Mouse (Mus musculus) thymus, adult 2 months (tissue): ENCODE data around the gene Ptpn21.

Experiments
- CTCF ChIP-seq: fragments of 200-500 bp; IDR thresholded peaks from 2 replicates; pipeline ENCODE4 v1.5.1; 2012; ENCODE audit warnings: mild to moderate bottlenecking, control low read depth, low read length, moderate library complexity, borderline replicate concordance; ENCODE audit not compliant: control insufficient read depth, poor library complexity, insufficient read depth; ENCODE audit errors: extremely low read depth
- POLR2A ChIP-seq: fragments of 200-500 bp; IDR thresholded peaks from 2 replicates; pipeline ENCODE4 v1.6.1; 2012; ENCODE audit warnings: mild to moderate bottlenecking, low read length, control low read depth, moderate library complexity; ENCODE audit not compliant: control insufficient read depth, poor library complexity, insufficient read depth; ENCODE audit errors: extremely low read depth

GRCm38 (mm10) chr12:98656873-98657272, 80.3 kb downstream of the Ptpn21 start:
- TF ChIP-seq CTCF: no peak
- no peak for TF ChIP-seq POLR2A
